Mouse (Mus musculus): ENCODE measurements around the gene Speer4d. TPM values are rescaled to one million over a fixed set of nuclear protein-coding genes. Genes with fewer than 3 reads are reported as not detected.
"Not testable (repeated sequence)": the region's sequence is repeated elsewhere in the genome, so short reads cannot be mapped to it uniquely, and the experiment has no call there.

The Speer4d gene
- polyA plus RNA-seq, 1 experiment from 2014 or later, result not detected

DNA sequence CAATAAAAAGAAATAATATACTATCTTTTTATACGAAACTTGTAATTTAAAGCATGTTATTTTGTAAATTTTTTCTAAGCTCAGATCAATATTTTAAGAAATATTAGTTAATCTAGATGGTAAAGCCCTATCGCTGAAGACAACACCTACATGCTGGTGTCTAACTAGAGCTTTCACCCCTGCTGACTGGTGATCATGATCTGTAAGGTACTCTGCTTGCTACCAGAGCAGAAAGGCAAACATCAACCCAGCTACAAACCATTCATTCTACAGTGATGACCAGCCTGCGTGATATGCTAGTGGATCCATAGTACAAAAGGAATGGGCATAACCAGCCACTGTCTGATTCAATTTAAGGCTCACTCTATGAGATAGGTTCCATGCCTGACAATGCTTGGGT is 16.9 kb upstream of the Speer4d start:
- 66% methylated on average over 3 of the region's 3 CpGs for WGBS
- H3K27ac ChIP-seq (ENCODE audit: low read length); H3K4me2 ChIP-seq (ENCODE audit: low read length); H3K9me3 ChIP-seq (ENCODE audit: control insufficient read depth, low read length); H3K4me3 ChIP-seq (replicated peaks; ENCODE audit: low read length); H3K4me1 ChIP-seq (replicated peaks; ENCODE audit: control insufficient read depth, insufficient read depth, low read length); H3K36me3 ChIP-seq (ENCODE audit: control insufficient read depth, insufficient read depth); ATAC-seq; H3K27me3 ChIP-seq (replicated peaks; ENCODE audit: control insufficient read depth, insufficient read depth, low read length); H3K9ac ChIP-seq (replicated peaks; ENCODE audit: low read depth, low read length): not testable (repeated sequence)

- not testable (repeated sequence) for H3K4me3 ChIP-seq (replicated peaks; ENCODE audit: low read length); H3K9ac ChIP-seq (replicated peaks; ENCODE audit: low read depth, low read length); H3K27ac ChIP-seq (ENCODE audit: low read length); ATAC-seq; H3K27me3 ChIP-seq (replicated peaks; ENCODE audit: control insufficient read depth, insufficient read depth, low read length); H3K36me3 ChIP-seq (ENCODE audit: control insufficient read depth, insufficient read depth); H3K9me3 ChIP-seq (ENCODE audit: control insufficient read depth, low read length); H3K4me1 ChIP-seq (replicated peaks; ENCODE audit: control insufficient read depth, insufficient read depth, low read length); H3K4me2 ChIP-seq (ENCODE audit: low read length)
- 59% methylated on average over 3 of the region's 3 CpGs for WGBS
Observed at GRCm38 (mm10) chr5:15602424-15602947, 16.4 kb upstream of the Speer4d start.

DNA sequence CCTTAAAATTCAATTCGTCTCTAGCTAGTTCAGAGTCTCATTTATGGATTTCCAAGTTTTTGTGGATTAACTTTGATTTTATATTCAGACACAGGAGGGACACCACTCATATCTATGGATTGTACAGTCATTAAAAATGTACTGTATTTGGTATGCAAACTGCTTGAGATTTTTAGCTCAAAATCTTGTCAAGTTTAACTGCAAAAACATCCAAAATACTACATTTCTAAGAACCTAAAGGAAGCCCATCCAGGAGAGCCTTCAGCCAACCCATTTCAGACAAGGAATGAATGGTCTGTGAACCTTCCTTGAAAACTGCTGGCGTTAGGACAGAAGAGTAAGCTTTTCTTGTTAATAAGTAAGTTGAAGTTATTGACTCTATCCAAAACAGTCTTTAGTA is 15.9 kb upstream of the Speer4d start:
- ATAC-seq; H3K4me1 ChIP-seq (replicated peaks; ENCODE audit: control insufficient read depth, insufficient read depth, low read length); H3K9me3 ChIP-seq (ENCODE audit: control insufficient read depth, low read length); H3K36me3 ChIP-seq (ENCODE audit: control insufficient read depth, insufficient read depth); H3K4me2 ChIP-seq (ENCODE audit: low read length); H3K4me3 ChIP-seq (replicated peaks; ENCODE audit: low read length); H3K9ac ChIP-seq (replicated peaks; ENCODE audit: low read depth, low read length); H3K27ac ChIP-seq (ENCODE audit: low read length); H3K27me3 ChIP-seq (replicated peaks; ENCODE audit: control insufficient read depth, insufficient read depth, low read length): not testable (repeated sequence)
- 62% methylated on average over 2 of the region's 2 CpGs for WGBS

- H3K9ac ChIP-seq (replicated peaks; ENCODE audit: low read depth, low read length); ATAC-seq; H3K4me3 ChIP-seq (replicated peaks; ENCODE audit: low read length); H3K9me3 ChIP-seq (ENCODE audit: control insufficient read depth, low read length); H3K36me3 ChIP-seq (ENCODE audit: control insufficient read depth, insufficient read depth); H3K27ac ChIP-seq (ENCODE audit: low read length); H3K4me2 ChIP-seq (ENCODE audit: low read length); H3K27me3 ChIP-seq (replicated peaks; ENCODE audit: control insufficient read depth, insufficient read depth, low read length); H3K4me1 ChIP-seq (replicated peaks; ENCODE audit: control insufficient read depth, insufficient read depth, low read length): not testable (repeated sequence)
- WGBS, result 79% methylated on average over 8 of the region's 8 CpGs
Observed at GRCm38 (mm10) chr5:15603585-15603984, 15.3 kb upstream of the Speer4d start.

DNA sequence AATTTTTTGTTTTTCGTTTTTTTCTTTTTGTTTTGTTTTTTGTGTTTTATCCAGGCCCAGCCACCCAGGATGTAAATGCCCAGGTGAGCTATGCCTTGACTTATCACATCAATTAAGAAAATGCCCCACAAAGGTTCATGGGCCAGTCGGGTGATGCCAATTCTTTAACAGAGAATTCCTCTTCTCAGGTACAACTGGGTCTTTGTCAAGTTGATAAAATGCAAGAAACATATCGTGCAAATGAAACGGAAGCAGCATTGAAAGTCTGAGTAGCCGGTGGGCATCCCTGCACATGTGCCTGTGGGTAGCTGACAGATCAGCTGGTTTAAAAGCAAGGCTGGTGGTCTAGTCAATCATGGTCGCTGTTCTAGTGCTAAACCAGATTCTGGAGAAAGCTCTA is 12.2 kb upstream of the Speer4d start:
- H3K36me3 ChIP-seq (ENCODE audit: control insufficient read depth, insufficient read depth); H3K4me2 ChIP-seq (ENCODE audit: low read length); H3K27me3 ChIP-seq (replicated peaks; ENCODE audit: control insufficient read depth, insufficient read depth, low read length); H3K27ac ChIP-seq (ENCODE audit: low read length); H3K4me1 ChIP-seq (replicated peaks; ENCODE audit: control insufficient read depth, insufficient read depth, low read length); H3K9me3 ChIP-seq (ENCODE audit: control insufficient read depth, low read length); H3K4me3 ChIP-seq (replicated peaks; ENCODE audit: low read length); H3K9ac ChIP-seq (replicated peaks; ENCODE audit: low read depth, low read length); ATAC-seq: not testable (repeated sequence)
- WGBS, result 63% methylated on average over 6 of the region's 6 CpGs

DNA sequence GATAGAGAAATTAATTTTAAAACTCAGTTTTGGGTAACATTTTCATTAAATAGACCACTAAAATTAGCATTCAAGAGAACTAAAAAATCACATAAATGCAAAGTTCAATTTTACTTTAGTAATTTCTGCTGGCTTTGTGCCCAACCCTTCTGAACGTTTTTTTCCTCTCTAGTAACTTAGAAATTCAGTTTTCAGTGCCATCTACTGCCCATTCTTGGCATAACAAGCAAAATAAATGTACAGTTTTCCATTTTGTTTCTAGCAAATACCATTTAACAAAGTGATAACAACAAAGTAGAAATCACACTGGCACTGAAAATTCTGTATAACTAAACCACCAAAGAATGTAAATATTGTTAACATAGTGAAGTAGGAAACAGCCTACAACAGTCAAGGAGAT is 8.2 kb upstream of the Speer4d start:
- H3K9ac ChIP-seq (replicated peaks; ENCODE audit: low read depth, low read length); H3K4me1 ChIP-seq (replicated peaks; ENCODE audit: control insufficient read depth, insufficient read depth, low read length); H3K9me3 ChIP-seq (ENCODE audit: control insufficient read depth, low read length); H3K4me3 ChIP-seq (replicated peaks; ENCODE audit: low read length); H3K27me3 ChIP-seq (replicated peaks; ENCODE audit: control insufficient read depth, insufficient read depth, low read length); H3K36me3 ChIP-seq (ENCODE audit: control insufficient read depth, insufficient read depth); ATAC-seq; H3K27ac ChIP-seq (ENCODE audit: low read length); H3K4me2 ChIP-seq (ENCODE audit: low read length): not testable (repeated sequence)
- WGBS, result 7% methylated on average over 1 of the region's 1 CpGs

GRCm38 (mm10) chr5:15616195-15616594 is 2.7 kb upstream of the Speer4d start:
- H3K27me3 ChIP-seq (replicated peaks; ENCODE audit: control insufficient read depth, insufficient read depth, low read length); H3K9me3 ChIP-seq (ENCODE audit: control insufficient read depth, low read length); H3K4me3 ChIP-seq (replicated peaks; ENCODE audit: low read length); H3K27ac ChIP-seq (ENCODE audit: low read length); H3K36me3 ChIP-seq (ENCODE audit: control insufficient read depth, insufficient read depth); H3K4me2 ChIP-seq (ENCODE audit: low read length); H3K4me1 ChIP-seq (replicated peaks; ENCODE audit: control insufficient read depth, insufficient read depth, low read length); ATAC-seq; H3K9ac ChIP-seq (replicated peaks; ENCODE audit: low read depth, low read length): not testable (repeated sequence)
- 77% methylated on average over 3 of the region's 3 CpGs for WGBS

- not testable (repeated sequence) for H3K9me3 ChIP-seq (ENCODE audit: control insufficient read depth, low read length); H3K9ac ChIP-seq (replicated peaks; ENCODE audit: low read depth, low read length); H3K4me3 ChIP-seq (replicated peaks; ENCODE audit: low read length); H3K4me1 ChIP-seq (replicated peaks; ENCODE audit: control insufficient read depth, insufficient read depth, low read length); H3K27ac ChIP-seq (ENCODE audit: low read length); H3K27me3 ChIP-seq (replicated peaks; ENCODE audit: control insufficient read depth, insufficient read depth, low read length); H3K36me3 ChIP-seq (ENCODE audit: control insufficient read depth, insufficient read depth); ATAC-seq; H3K4me2 ChIP-seq (ENCODE audit: low read length)
- WGBS, result 38% methylated on average over 1 of the region's 1 CpGs
Observed at GRCm38 (mm10) chr5:15628136-15628535, 9.3 kb downstream of the Speer4d start.

DNA sequence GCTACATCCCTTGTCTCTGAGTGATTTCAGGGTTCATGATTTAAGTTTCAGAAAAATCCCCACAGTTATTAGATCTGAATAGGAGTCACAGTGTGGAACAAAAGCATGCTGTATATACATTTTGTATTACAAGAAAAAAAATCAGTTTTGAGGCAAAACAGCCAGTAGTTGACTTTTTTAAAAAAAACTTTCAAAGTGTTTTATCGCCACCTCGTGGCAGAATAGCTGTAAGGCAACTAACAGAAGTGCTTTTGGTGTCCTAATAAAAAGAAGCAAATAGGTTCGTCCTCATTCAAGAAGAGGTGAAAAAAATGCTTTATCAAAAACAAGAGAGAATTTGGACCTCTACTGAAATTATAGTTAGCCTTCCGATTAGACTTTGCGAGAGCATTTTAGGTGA is 11.2 kb downstream of the Speer4d start:
- not testable (repeated sequence) for ATAC-seq

GRCm38 (mm10) chr5:15637637-15638036 is 18.8 kb downstream of the Speer4d start:
- H3K27ac ChIP-seq (ENCODE audit: low read length); H3K4me1 ChIP-seq (replicated peaks; ENCODE audit: control insufficient read depth, insufficient read depth, low read length); H3K9ac ChIP-seq (replicated peaks; ENCODE audit: low read depth, low read length); H3K36me3 ChIP-seq (ENCODE audit: control insufficient read depth, insufficient read depth); H3K4me3 ChIP-seq (replicated peaks; ENCODE audit: low read length); ATAC-seq; H3K27me3 ChIP-seq (replicated peaks; ENCODE audit: control insufficient read depth, insufficient read depth, low read length); H3K9me3 ChIP-seq (ENCODE audit: control insufficient read depth, low read length); H3K4me2 ChIP-seq (ENCODE audit: low read length): not testable (repeated sequence)
- 74% methylated on average over 2 of the region's 2 CpGs for whole genome bisulfite sequencing

More for the DNA sequence above, 11.2 kb downstream of the Speer4d start:
- not testable (repeated sequence) for H3K4me1 ChIP-seq (replicated peaks; ENCODE audit: control insufficient read depth, insufficient read depth, low read length); H3K4me2 ChIP-seq (ENCODE audit: low read length); H3K36me3 ChIP-seq (ENCODE audit: control insufficient read depth, insufficient read depth); H3K9me3 ChIP-seq (ENCODE audit: control insufficient read depth, low read length); H3K27me3 ChIP-seq (replicated peaks; ENCODE audit: control insufficient read depth, insufficient read depth, low read length); H3K9ac ChIP-seq (replicated peaks; ENCODE audit: low read depth, low read length); H3K4me3 ChIP-seq (replicated peaks; ENCODE audit: low read length); H3K27ac ChIP-seq (ENCODE audit: low read length)
- 38% methylated on average over 5 of the region's 5 CpGs for WGBS

All from forebrain, embryonic 16.5 days (tissue).